Mouse (Mus musculus) left cerebral cortex, adult 6 months (tissue): Measurements from ENCODE around the gene Mob3b. TPM values are rescaled to one million over a fixed set of nuclear protein-coding genes. Genes with fewer than 3 reads are reported as not detected.

Experiments used
- long read RNA-seq, 2 experiments: library from polyadenylated mRNA; unstranded; transcript quantifications; one replicate each; pipeline ENCODE4 v2.0.0; 2019 to 2020
- polyA plus RNA-seq: library from polyadenylated mRNA; unstranded; fragments of <200 nt; fragmentation: Nextera tagmentation; gene quantifications from 2 replicates; pipeline ENCODE4 v1.2.3, GENCODE M21; 2021

Mob3b gene
- 3.1 and 3.2 TPM in 2 replicates for polyA plus RNA-seq
- long read RNA-seq, experiment 1, full-length matches to known transcripts: 1 of 4 reads
- long read RNA-seq, experiment 1, partial matches to known transcripts: 1 of 4 reads
- long read RNA-seq, experiment 1, other reads (novel, unspliced or antisense): 2 of 4 reads
- long read RNA-seq, experiment 2, partial matches to known transcripts: 0 of 6 reads
- long read RNA-seq, experiment 2, other reads (novel, unspliced or antisense): 6 of 6 reads

DNA sequence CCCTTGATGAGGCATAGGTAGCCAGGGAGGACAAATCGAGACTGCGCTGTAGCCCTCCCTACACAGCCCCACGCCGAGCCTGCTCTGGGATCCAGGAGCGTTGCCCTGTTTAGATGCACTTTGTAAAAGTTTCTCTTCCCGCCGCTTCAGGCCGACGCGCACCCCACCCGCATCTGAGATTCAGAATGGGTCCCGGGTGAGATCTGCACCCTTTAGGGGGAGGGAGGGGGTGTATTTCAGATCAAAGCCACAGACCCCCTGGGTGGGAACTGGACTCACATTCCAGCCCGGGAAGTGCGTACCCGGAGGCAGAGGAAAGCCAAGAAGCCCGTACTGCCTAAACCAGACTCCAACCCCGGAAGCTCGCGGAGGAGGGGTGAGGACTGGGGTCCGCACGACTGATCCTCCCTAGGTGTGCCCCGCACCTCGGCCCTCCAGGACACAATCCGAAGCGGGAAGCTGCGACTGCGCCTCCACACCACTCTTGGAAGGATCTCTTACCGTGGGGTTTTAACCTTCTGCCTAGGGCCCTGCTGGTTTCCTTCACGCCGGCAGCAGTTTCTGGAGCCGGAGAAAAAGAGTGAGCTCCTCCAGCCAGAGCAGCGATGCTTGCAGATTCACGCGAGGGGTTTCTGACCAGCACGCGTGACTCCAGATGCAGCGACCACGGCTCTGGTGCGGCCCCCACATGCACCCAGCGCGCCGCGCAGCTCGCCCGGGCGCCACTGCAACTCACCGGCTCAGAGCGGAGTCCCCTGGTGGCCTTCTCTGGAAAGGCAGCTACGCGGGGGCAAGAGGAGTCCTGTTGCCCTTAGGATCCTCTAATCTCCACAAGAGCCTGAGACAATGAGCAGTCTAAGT is at the start of gene Mob3b:
Mob3b (minus strand) TSS at position 734 of the 861 bp plus-strand sequence.

DNA sequence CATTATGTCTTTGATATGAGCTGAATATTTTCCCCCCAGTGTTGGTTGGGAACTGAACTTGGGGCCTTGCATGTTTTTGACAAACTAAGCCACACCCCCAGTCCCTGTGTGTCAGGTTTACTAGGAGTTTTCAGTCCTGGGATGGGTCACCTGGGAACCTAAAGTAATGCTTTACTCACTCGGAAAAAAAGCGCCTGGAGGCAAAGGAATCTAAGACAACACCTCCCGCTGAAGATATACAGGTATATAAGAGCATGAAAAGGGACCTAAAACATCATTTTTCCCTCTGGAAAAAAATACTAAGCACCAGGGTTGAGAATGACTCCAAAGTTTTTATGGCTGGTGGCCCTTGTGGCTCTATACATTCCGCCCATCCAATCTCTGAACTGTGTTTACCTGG is 5.5 kb downstream of the Mob3b start, which contains the start of gene Ifnk:
Ifnk (plus strand) TSS at position 301 of the 400 bp plus-strand sequence.

Other genes starting within 250 kb of the Mob3b start
- gene Ifnk, start 5.4 kb downstream of the Mob3b start, polyA plus RNA-seq: not detected in 2 replicates
- 14.6 and 18.5 TPM in 2 replicates for gene C9orf72, start 68.7 kb upstream of the Mob3b start, polyA plus RNA-seq